Mouse (Mus musculus) lung, embryonic 16.5 days (tissue): ENCODE results near the gene Myl12a. TPM values are rescaled to one million over a fixed set of nuclear protein-coding genes. Genes with fewer than 3 reads are reported as not detected.
"Not testable (repeated sequence)": the region's sequence is repeated elsewhere in the genome, so short reads cannot be mapped to it uniquely, and the experiment has no call there.

Experiments used
- ATAC-seq: fragments of 200-750 bp; cut with Nextera tagmentation; 2 replicates; pipeline ENCODE4 v1.8.0; 2017; ENCODE audit warnings: low read depth, mild to moderate bottlenecking, moderate library complexity
- H3K27ac ChIP-seq: fragments of 300-500 bp; sonication (generic); 2 replicates; pipeline ENCODE4 v1.5.1; 2014; ENCODE audit warnings: mild to moderate bottlenecking, control low read depth, low read length
- H3K27me3 ChIP-seq: fragments of 300-500 bp; sonication (generic); 2 replicates; pipeline ENCODE4 v1.6.1; 2014; ENCODE audit warnings: low read depth, low read length, mixed read lengths; ENCODE audit not compliant: control insufficient read depth, insufficient read depth
- H3K36me3 ChIP-seq: fragments of 300-500 bp; sonication (generic); 2 replicates; pipeline ENCODE4 v1.6.1; 2014; ENCODE audit warnings: low read length; ENCODE audit not compliant: control insufficient read depth, insufficient read depth
- H3K4me1 ChIP-seq: fragments of 300-500 bp; sonication (generic); replicated peaks from 2 replicates; pipeline ENCODE4 v1.6.1; 2014; ENCODE audit warnings: low read length, mixed read lengths; ENCODE audit not compliant: control insufficient read depth, insufficient read depth
- H3K4me2 ChIP-seq: fragments of 300-500 bp; sonication (generic); 2 replicates; pipeline ENCODE4 v1.6.1; 2014; ENCODE audit warnings: low read depth, low read length, control low read depth
- H3K4me3 ChIP-seq: fragments of 300-500 bp; sonication (generic); 2 replicates; pipeline ENCODE4 v1.5.1; 2014; ENCODE audit warnings: mild to moderate bottlenecking, low read length, control low read depth
- H3K9ac ChIP-seq: fragments of 300-500 bp; sonication (generic); 2 replicates; pipeline ENCODE4 v1.6.1; 2014; ENCODE audit warnings: low read length, control low read depth
- H3K9me3 ChIP-seq: fragments of 300-500 bp; sonication (generic); 2 replicates; pipeline ENCODE4 v1.6.1; 2016; ENCODE audit warnings: low read length; ENCODE audit not compliant: control insufficient read depth
- WGBS: fragments of 180-500 bp; shearing (Covaris S2); extraction: QIAGEN DNeasy Blood & Tissue Kit; methylation state at CpG from one replicate; pipeline ENCODE4 v1.1.7; 2014; 5-methylcytosine and 5-hydroxymethylcytosine counted together
- polyA plus RNA-seq: library from polyadenylated mRNA; unstranded; fragments of >200 nt; fragmentation: Nextera tagmentation; extraction: Ambion mirVana; gene quantifications from 2 replicates; pipeline ENCODE4 v1.2.1, GENCODE M21; 2015

Gene Myl12a
- polyA plus RNA-seq, 1 experiment from 2014 or later: 738 TPM

DNA sequence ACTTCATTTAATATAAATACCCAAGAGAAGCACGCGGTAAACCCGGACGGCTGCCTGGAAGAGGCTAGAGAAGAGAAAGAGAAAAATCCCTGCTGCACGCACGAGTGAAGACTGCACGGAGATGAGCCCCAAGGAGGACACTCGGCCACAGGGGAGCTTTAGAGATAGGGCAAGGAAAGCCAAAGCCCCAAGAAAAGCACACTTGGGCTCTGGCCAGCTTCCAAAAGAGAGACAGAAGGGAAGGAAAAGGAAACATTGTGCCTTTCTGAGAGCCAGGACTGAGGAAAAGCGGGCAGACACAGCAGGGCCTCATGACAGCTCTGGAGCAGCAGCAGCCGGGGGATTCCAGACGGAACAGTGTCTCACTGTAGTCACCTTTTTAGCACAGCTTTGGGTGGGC, 31.5 kb downstream of the Myl12a start:
- WGBS: 60% methylated on average over 11 of the region's 11 CpGs

DNA sequence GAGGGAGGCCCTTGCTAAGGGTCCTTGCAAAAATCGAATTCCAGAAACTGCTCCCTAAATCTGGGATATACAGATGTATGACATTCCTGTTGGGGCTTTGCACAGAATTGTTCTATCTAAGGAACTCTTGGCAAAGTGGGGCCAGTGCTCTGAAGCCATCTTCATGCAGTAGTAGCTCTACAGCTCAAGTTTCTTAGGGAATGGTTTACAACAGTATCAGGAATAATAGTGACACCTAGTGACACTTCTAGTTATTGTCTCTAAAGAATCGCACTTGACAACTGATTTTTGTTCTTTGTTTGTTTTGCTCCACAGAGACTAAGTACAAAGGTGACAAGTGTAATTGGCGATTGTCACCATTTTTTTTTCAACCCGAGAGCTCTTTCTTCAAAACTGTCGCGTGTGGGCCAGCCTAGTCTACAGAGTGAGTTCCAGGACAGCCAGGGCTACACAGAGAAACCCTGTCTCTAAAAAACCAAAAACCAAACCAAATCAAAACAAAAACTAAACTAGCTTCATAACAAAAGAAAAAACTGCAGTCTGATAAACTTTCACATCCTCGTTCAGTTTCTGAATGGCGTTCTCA, 34.0 kb downstream of the Myl12a start:
- H3K4me3 ChIP-seq: no peak overlapping the region
- no peaks in the 10 kb centered on the region for H3K9me3 ChIP-seq
- no peak overlapping the region for H3K9ac ChIP-seq
- ATAC-seq: peak; percentile 56
- H3K4me1 ChIP-seq: no peaks in the 10 kb centered on the region; the same call in 1 of the 2 replicates
- no peak overlapping the region for H3K4me2 ChIP-seq
- no peak overlapping the region for H3K27ac ChIP-seq
- peaks cover 5% of the 10 kb centered on the region; the same call in 1 of the 2 replicates for H3K36me3 ChIP-seq
- WGBS: 15% methylated on average over 8 of the region's 8 CpGs
- no peaks in the 10 kb centered on the region for H3K27me3 ChIP-seq

More for the DNA sequence above, 31.5 kb downstream of the Myl12a start:
- Histone ChIP-seq H3K36me3 (peaks cover 20% of the 10 kb centered on the region), H3K4me3 (no peak overlapping the region), H3K27me3 (no peaks in the 10 kb centered on the region), H3K9ac (no peak overlapping the region), H3K4me2 (no peak overlapping the region), H3K9me3 (no peaks in the 10 kb centered on the region), H3K27ac (no peak overlapping the region), H3K4me1 (no peaks in the 10 kb centered on the region; the same call in 1 of the 2 replicates)
- ATAC-seq: no peak

DNA sequence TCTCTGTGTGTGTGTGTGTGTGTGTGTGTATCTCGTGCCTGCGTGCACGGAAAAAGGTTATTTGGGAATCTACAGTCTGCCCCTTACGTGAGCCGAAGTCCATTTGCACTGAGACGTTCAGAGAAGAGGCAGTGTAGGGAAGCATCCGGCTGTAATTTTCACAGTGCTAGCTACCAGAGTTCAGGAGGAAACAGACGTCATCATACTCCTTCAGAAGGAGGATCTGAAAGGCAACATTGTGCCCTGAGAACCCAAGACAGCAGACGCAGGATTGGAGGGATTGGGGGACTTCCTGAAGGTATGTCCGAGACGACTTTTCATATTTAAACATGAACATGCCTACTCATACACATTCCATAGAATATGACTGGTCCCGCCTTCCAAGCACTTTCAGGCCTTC, 35.0 kb downstream of the Myl12a start:
- Histone ChIP-seq H3K27ac (no peak overlapping the region), H3K4me2 (no peak overlapping the region), H3K4me1 (no peaks in the 10 kb centered on the region; the same call in 1 of the 2 replicates), H3K27me3 (no peaks in the 10 kb centered on the region), H3K9me3 (no peaks in the 10 kb centered on the region), H3K4me3 (no peak overlapping the region), H3K36me3 (no peaks in the 10 kb centered on the region), H3K9ac (no peak overlapping the region)
- no peak for ATAC-seq
- 38% methylated on average over 12 of the region's 12 CpGs for WGBS

DNA sequence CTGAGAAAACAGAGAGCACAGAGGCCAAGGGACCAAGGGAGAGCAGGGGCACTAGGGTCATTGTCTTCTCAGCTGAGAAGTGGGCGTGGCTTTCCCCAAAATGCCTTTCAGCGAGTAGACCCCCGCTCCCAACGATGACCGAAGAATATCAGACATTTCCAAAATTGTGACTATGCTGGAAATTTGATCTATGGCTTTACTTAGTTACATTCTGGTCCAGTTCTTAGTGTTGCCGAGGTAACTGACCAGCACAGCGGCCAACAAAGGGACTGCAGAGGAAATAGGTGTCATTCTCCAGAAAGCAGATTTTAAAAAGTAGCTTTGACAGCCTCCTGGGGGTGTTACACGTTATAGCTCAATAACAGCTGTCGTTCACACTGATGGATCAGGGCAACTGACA, 35.5 kb downstream of the Myl12a start:
- no peaks in the 10 kb centered on the region for H3K27me3 ChIP-seq
- no peak overlapping the region for H3K4me3 ChIP-seq
- WGBS: 43% methylated on average over 9 of the region's 9 CpGs
- no peak overlapping the region for H3K4me2 ChIP-seq
- H3K9ac ChIP-seq: no peak overlapping the region
- ATAC-seq: no peak
- no peaks in the 10 kb centered on the region for H3K9me3 ChIP-seq
- H3K36me3 ChIP-seq: no peaks in the 10 kb centered on the region
- H3K27ac ChIP-seq: no peak overlapping the region
- H3K4me1 ChIP-seq: no peaks in the 10 kb centered on the region; the same call in 1 of the 2 replicates

DNA sequence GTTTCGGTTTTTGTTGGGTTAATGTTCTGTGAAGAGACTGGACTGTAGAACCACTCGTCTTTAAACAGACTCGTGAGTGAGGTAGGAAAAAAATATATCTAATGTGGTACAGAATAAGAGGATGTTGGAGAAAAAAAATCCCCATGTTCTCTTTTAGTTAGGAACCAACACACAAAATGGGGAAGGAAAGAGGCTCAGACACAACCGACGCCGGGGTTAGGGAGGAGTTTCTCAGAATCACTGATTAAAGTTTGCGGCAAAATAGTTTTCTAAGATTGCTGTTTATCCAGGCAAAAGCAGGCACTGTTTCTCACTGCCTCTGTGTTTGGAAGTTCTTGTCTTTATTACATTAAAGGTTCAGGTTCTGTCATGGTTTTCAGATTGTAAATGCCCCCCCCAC, 36.6 kb downstream of the Myl12a start:
- H3K36me3 ChIP-seq: no peaks in the 10 kb centered on the region
- no peaks in the 10 kb centered on the region for H3K27me3 ChIP-seq
- 86% methylated on average over 7 of the region's 7 CpGs for WGBS
- no peaks in the 10 kb centered on the region for H3K9me3 ChIP-seq
- no peak overlapping the region for H3K27ac ChIP-seq
- ATAC-seq: no peak
- H3K4me2 ChIP-seq: no peak overlapping the region
- no peak overlapping the region for H3K4me3 ChIP-seq
- H3K4me1 ChIP-seq: no peaks in the 10 kb centered on the region; the same call in 1 of the 2 replicates
- no peak overlapping the region for H3K9ac ChIP-seq

DNA sequence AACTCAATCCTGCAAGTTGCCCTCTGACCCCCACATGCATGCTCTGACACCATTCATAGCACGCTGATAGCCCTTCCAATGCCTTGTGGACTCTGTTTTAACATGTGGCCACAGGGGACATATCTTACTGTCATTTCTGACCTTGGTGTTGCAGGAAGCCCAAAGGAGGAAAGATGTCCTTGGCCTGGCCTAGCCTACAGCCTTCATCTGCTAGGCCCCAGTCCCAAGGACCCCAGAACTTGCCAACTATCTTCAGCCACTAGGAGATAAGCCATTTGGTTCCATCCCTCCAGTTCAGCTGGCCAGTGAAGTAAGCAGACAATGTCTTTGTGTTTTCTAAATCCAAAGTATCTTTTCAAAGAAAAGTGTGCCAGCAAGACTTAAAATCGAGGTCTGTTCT, 37.4 kb downstream of the Myl12a start:
- ATAC-seq: no peak
- Histone ChIP-seq H3K4me3 (no peak overlapping the region), H3K9ac (no peak overlapping the region), H3K36me3 (no peaks in the 10 kb centered on the region), H3K4me1 (no peaks in the 10 kb centered on the region; the same call in 1 of the 2 replicates), H3K27me3 (no peaks in the 10 kb centered on the region), H3K27ac (no peak overlapping the region), H3K4me2 (no peak overlapping the region), H3K9me3 (no peaks in the 10 kb centered on the region)
- WGBS: 76% methylated on average over 2 of the region's 2 CpGs

DNA sequence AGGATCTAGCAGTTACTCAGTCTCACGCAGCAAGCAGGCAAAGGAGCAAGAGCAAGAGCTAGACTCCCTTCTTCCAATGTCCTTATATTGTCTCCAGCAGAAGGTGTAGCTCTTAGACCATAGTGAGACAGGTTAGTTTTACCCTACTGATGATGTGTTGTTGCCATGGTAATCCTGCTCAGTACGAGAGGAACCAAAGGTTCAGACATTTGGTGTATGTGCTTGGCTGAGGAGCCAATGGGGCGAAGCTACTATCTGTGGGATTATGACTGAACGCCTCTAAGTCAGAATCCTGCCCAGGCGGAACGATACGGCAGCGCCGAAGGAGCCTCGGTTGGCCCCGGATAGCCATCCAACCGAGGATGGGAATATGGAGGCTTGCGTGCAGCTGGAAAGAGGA, 39.1 kb downstream of the Myl12a start:
- peak; percentile 100 for ATAC-seq
- not testable (repeated sequence) for H3K4me3 ChIP-seq, H3K27me3 ChIP-seq, H3K4me2 ChIP-seq, H3K4me1 ChIP-seq, H3K9ac ChIP-seq, H3K27ac ChIP-seq, H3K36me3 ChIP-seq, H3K9me3 ChIP-seq
- WGBS: 81% methylated on average over 13 of the region's 13 CpGs

DNA sequence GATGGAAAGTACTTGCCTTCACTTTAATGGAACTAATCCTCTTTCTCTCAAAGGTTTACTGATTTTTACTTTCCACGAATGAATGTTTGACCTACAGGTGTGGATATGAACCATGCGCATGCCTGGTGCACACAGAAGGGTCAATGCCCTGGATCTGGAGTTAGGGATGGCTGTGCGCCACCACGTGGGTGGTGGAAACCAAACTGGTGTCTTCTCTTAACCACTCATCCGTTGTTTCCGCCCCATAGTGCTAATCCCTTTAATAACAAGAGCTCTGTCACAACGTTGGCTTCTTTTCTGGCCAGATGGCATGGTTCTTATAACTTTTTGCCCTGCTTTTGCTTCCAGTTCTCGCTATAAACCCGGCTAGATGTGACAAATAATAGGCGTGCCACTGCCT, 51.4 kb downstream of the Myl12a start:
- Histone ChIP-seq H3K9ac (no peak overlapping the region), H3K4me2 (no peak overlapping the region), H3K4me3 (no peak overlapping the region), H3K9me3 (no peaks in the 10 kb centered on the region), H3K36me3 (no peaks in the 10 kb centered on the region), H3K4me1 (no peaks in the 10 kb centered on the region), H3K27me3 (no peaks in the 10 kb centered on the region), H3K27ac (no peak overlapping the region)
- ATAC-seq: no peak
- 74% methylated on average over 10 of the region's 10 CpGs for WGBS

DNA sequence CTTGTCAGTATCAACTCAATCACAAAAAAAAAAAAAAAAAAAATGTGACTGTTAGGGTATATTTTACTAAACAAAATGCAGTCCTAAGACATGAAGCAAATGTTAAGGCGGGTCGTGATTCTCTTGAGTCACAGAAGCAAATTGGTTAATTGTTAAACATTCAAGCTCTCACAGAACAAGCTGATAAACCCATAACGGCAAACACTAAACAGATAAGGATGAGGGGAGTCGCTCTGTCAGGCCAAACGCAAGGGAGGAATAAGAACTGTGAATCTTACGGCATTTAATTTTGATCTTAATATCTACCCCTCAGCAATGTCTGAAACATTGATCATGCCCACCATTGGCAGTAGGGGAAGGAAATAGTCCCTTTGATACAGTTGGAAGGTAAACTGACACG, 53.5 kb downstream of the Myl12a start:
- Histone ChIP-seq H3K36me3 (no peaks in the 10 kb centered on the region), H3K9ac (no peak overlapping the region), H3K4me3 (no peak overlapping the region), H3K4me2 (no peak overlapping the region), H3K4me1 (no peaks in the 10 kb centered on the region), H3K9me3 (no peaks in the 10 kb centered on the region), H3K27me3 (no peaks in the 10 kb centered on the region), H3K27ac (no peak overlapping the region)
- WGBS: 46% methylated on average over 7 of the region's 7 CpGs
- ATAC-seq: no peak

DNA sequence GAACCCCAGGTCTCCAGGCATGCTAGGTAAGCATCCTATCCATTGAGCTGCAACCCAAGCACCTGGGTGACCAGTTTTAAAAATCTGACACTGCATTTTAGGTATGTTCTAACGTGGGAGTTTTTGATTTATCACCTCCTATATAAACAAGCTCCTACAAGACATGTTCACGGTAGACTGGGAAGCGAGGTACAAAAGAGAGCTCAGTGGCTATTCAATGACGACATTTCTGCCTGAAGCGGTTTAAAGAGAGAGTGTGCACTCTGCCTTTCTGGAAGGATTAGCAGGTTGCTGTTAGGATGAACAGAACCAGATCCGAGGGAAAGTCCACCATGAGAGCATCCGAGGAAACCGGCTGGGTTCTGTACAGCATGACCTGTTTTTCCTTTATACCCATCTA, 54.0 kb downstream of the Myl12a start:
- Histone ChIP-seq H3K4me3 (no peak overlapping the region), H3K9me3 (no peaks in the 10 kb centered on the region), H3K36me3 (no peaks in the 10 kb centered on the region), H3K27me3 (no peaks in the 10 kb centered on the region), H3K4me2 (no peak overlapping the region), H3K4me1 (no peaks in the 10 kb centered on the region), H3K27ac (no peak overlapping the region), H3K9ac (no peak overlapping the region)
- WGBS: 48% methylated on average over 8 of the region's 8 CpGs
- ATAC-seq: no peak
